Mouse (Mus musculus): ENCODE data around the gene Sprtn. TPM values are rescaled to one million over a fixed set of nuclear protein-coding genes. Genes with fewer than 3 reads are reported as not detected.

Sprtn gene
- total and polyA plus RNA-seq, 3 experiments: 16.0 to 26.5 (median 23.0) TPM

DNA sequence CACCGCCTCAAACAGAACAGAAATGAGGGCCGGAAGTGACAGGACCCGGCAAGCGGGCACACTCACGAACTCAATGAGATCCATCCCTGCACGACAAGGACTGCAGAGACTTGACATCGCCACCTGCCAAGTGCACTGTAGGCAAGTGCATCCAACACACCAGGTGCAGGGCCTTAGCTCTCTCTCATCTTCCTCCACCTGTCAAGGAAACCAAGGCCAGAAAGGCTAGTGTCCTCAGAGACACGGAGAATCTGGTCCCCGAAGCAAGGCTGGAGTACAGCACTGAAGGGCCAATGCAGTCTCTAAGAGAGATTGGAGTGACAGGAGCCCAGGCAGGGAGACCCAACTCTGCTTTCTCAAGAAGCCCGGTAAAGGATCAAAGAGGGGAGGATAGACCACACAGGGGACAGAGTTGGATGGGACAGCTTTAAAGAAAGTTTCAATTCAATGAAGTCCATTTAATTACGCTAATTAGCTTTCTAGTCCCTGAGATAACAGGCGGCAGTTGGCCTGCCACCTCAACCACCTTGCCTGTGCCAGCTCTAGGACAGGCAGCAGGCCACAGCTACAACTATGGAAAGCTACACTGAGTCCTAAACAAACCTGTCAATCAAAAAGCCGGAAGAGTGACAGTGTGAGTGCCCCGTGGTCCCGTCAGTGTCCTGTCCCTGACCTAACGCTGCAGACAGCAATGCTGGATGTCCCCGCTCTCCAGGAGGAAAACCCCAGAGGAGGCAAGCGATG is 20.2 kb downstream of the Sprtn start:
- no peak overlapping the region for H3K9ac ChIP-seq (ENCODE audit: insufficient read depth, low read depth)
- DNase-seq (ENCODE audit: extremely low read depth): no peak
- no peaks in the 10 kb centered on the region for H3K79me2 ChIP-seq (replicated peaks; ENCODE audit: control insufficient read depth, extremely low read depth, insufficient read depth, poor library complexity, severe bottlenecking)
- peaks cover 5 to 60% of the 10 kb centered on the region in 2 experiments for H3K36me3 ChIP-seq (replicated peaks in 1 of 2; ENCODE audit: control insufficient read depth in 1 of 2, insufficient read depth in 1 of 2, low read length in 1 of 2)
- in situ Hi-C loops (cut with MboI; ENCODE audit: low pct_ligation_motif_present, low pct_unique_long_range_greater_than_20kb, low sequenced_read_pairs) (no loop called here), dilution Hi-C loops (cut with MboI; ENCODE audit: extremely low pct_ligation_motif_present, extremely low pct_unique_long_range_greater_than_20kb, low sequenced_read_pairs) (no loop called here)
- H3K4me2 ChIP-seq (ENCODE audit: insufficient read depth, low read depth, poor library complexity, severe bottlenecking): no peak overlapping the region
- H3K9me3 ChIP-seq (replicated peaks; ENCODE audit: low read length): peaks cover 4% of the 10 kb centered on the region
- peaks cover 0 to 27% of the 10 kb centered on the region in 2 experiments; a peak in 2 of 4 replicates for H3K4me1 ChIP-seq (ENCODE audit: control insufficient read depth in 1 of 2, insufficient read depth in 2 of 2)
- H3K27me3 ChIP-seq (replicated peaks): no peaks in the 10 kb centered on the region
- TF ChIP-seq GABPA (IDR thresholded peaks at IDR 0.05; ENCODE audit: insufficient replicate concordance, low read depth, low read length): no peak
- TF ChIP-seq MEF2A (IDR thresholded peaks at IDR 0.05; ENCODE audit: borderline replicate concordance, low read depth, low read length): no peak
- no peak for TF ChIP-seq USF2 (conservative IDR thresholded peaks at IDR 0.05; ENCODE audit: low read depth, low read length)
- no peak for TF ChIP-seq RAD21 (IDR thresholded peaks at IDR 0.05; ENCODE audit: low read depth, low read length)
- TF ChIP-seq MAX (IDR thresholded peaks at IDR 0.05; ENCODE audit: low read length): no peak
- TF ChIP-seq JUN (IDR thresholded peaks at IDR 0.05; ENCODE audit: insufficient read depth, low read depth, low read length): no peak
- no peak for TF ChIP-seq ELF1 (IDR thresholded peaks at IDR 0.05; ENCODE audit: low read depth, low read length)
- TF ChIP-seq CTCF (conservative IDR thresholded peaks at IDR 0.05 in 1 of 2, IDR thresholded peaks at IDR 0.05 in 1 of 2; ENCODE audit: low read depth in 2 of 2, low read length in 2 of 2): no peak
- TF ChIP-seq SMC3 (IDR thresholded peaks at IDR 0.05; ENCODE audit: low read depth, low read length): no peak
- TF ChIP-seq MAZ (IDR thresholded peaks at IDR 0.05; ENCODE audit: low read depth, low read length): no peak
- H3K27ac ChIP-seq (ENCODE audit: insufficient read depth, low read depth): no peak overlapping the region
- H3K4me3 ChIP-seq (replicated peaks in 1 of 3; ENCODE audit: low read depth in 2 of 3, low read length in 2 of 3, poor library complexity in 1 of 3): no peak overlapping the region

DNA sequence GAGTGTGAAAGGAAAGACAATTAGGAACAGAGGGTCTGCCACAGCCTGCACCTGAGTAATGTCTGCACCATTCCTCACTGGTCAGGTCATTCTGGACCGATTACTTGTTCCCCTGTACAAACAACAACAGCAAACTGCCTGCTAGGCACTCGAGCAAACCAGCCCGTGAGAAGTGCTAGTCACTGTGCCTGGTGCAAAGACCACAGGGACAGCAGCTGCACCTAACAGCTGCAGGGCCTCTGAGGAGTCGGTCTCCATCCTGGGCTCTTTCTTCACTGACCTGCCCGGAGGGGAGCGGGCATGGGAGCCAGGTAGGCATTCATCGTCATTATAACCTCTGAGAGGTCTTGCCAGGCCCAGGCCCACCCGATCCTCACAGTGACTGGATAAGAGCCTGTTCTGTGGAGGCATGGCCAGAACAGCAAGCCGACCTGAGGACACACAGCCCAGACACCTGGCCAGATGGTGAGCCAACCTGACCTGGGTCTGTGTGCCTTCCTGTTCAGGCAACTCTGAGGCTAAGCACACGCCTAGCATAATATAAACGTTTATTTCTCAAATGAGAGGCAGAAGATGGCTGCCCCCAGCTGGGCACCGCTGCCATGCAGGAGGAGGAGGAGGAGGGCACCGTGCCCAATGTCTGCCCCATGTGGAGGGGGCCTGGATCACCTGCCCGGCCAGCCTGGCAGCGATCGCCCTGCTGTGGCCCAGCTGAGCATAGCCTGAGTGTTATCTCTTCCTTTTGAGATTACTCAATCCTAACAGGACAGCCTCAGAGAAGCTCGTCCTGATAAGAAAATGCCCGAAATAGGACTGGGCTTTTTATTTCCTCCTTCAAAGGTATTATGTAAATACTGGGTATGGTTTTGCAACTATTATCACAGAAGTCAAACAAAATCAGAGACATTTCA is 23.9 kb downstream of the Sprtn start:
- Histone ChIP-seq H3K4me2 (ENCODE audit: insufficient read depth, low read depth, poor library complexity, severe bottlenecking) (no peak overlapping the region), H3K9me3 (replicated peaks; ENCODE audit: low read length) (no peaks in the 10 kb centered on the region), H3K4me1 (ENCODE audit: control insufficient read depth in 1 of 2, insufficient read depth in 2 of 2) (peaks cover 0 to 28% of the 10 kb centered on the region in 2 experiments; a peak in 2 of 4 replicates), H3K27me3 (replicated peaks) (no peaks in the 10 kb centered on the region), H3K36me3 (replicated peaks in 1 of 2; ENCODE audit: control insufficient read depth in 1 of 2, insufficient read depth in 1 of 2, low read length in 1 of 2) (peaks cover 0 to 51% of the 10 kb centered on the region in 2 experiments), H3K79me2 (replicated peaks; ENCODE audit: control insufficient read depth, extremely low read depth, insufficient read depth, poor library complexity, severe bottlenecking) (no peaks in the 10 kb centered on the region), H3K4me3 (replicated peaks in 1 of 3; ENCODE audit: low read depth in 2 of 3, low read length in 2 of 3, poor library complexity in 1 of 3) (no peak overlapping the region), H3K27ac (ENCODE audit: insufficient read depth, low read depth) (no peak overlapping the region), H3K9ac (ENCODE audit: insufficient read depth, low read depth) (no peak overlapping the region)
- dilution Hi-C loops (cut with MboI; ENCODE audit: extremely low pct_ligation_motif_present, extremely low pct_unique_long_range_greater_than_20kb, low sequenced_read_pairs): no loop called here
- in situ Hi-C loops (cut with MboI; ENCODE audit: low pct_ligation_motif_present, low pct_unique_long_range_greater_than_20kb, low sequenced_read_pairs): no loop called here
- DNase-seq (ENCODE audit: extremely low read depth): no peak
- no peak for TF ChIP-seq RCOR1 (conservative IDR thresholded peaks at IDR 0.05; ENCODE audit: low read depth, low read length)
- TF ChIP-seq MAZ (IDR thresholded peaks at IDR 0.05; ENCODE audit: low read depth, low read length): no peak
- no peak for TF ChIP-seq MYC (IDR thresholded peaks at IDR 0.05; ENCODE audit: low read depth, low read length)
- TF ChIP-seq NELFE (IDR thresholded peaks at IDR 0.05; ENCODE audit: low read depth, low read length): no peak
- TF ChIP-seq MAFK (IDR thresholded peaks at IDR 0.05; ENCODE audit: insufficient replicate concordance, low read length): no peak
- TF ChIP-seq IRF4 (IDR thresholded peaks at IDR 0.05; ENCODE audit: low read depth, low read length): no peak
- no peak for TF ChIP-seq KAT2A (IDR thresholded peaks at IDR 0.05; ENCODE audit: insufficient replicate concordance, low read length)
- TF ChIP-seq JUND (conservative IDR thresholded peaks at IDR 0.05; ENCODE audit: low read depth, low read length): no peak
- TF ChIP-seq TBP (conservative IDR thresholded peaks at IDR 0.05; ENCODE audit: low read depth, low read length): no peak
- no peak for TF ChIP-seq RAD21 (IDR thresholded peaks at IDR 0.05; ENCODE audit: low read depth, low read length)
- no peak for TF ChIP-seq TCF12 (IDR thresholded peaks at IDR 0.05; ENCODE audit: low read depth, low read length)
- no peak for TF ChIP-seq JUN (IDR thresholded peaks at IDR 0.05; ENCODE audit: insufficient read depth, low read depth, low read length)
- TF ChIP-seq MAX (IDR thresholded peaks at IDR 0.05; ENCODE audit: low read length): no peak
- no peak for TF ChIP-seq GABPA (IDR thresholded peaks at IDR 0.05; ENCODE audit: insufficient replicate concordance, low read depth, low read length)
- TF ChIP-seq EP300 (IDR thresholded peaks at IDR 0.05; ENCODE audit: low read length): no peak
